Mouse (Mus musculus): ENCODE results near the gene Fbxo10.
"Not testable (repeated sequence)": the region's sequence is repeated elsewhere in the genome, so short reads cannot be mapped to it uniquely, and the experiment has no call there.

The Fbxo10 gene
- long read RNA-seq, experiment 1, full-length matches to known transcripts = 2 of 2 reads
- long read RNA-seq, experiment 1, partial matches to known transcripts = 0 of 2 reads
- long read RNA-seq, experiment 1, other reads (novel, unspliced or antisense) = 0 of 2 reads
- long read RNA-seq, experiment 2, full-length matches to known transcripts = 1 of 4 reads
- long read RNA-seq, experiment 2, partial matches to known transcripts = 1 of 4 reads
- long read RNA-seq, experiment 2, other reads (novel, unspliced or antisense) = 2 of 4 reads

DNA sequence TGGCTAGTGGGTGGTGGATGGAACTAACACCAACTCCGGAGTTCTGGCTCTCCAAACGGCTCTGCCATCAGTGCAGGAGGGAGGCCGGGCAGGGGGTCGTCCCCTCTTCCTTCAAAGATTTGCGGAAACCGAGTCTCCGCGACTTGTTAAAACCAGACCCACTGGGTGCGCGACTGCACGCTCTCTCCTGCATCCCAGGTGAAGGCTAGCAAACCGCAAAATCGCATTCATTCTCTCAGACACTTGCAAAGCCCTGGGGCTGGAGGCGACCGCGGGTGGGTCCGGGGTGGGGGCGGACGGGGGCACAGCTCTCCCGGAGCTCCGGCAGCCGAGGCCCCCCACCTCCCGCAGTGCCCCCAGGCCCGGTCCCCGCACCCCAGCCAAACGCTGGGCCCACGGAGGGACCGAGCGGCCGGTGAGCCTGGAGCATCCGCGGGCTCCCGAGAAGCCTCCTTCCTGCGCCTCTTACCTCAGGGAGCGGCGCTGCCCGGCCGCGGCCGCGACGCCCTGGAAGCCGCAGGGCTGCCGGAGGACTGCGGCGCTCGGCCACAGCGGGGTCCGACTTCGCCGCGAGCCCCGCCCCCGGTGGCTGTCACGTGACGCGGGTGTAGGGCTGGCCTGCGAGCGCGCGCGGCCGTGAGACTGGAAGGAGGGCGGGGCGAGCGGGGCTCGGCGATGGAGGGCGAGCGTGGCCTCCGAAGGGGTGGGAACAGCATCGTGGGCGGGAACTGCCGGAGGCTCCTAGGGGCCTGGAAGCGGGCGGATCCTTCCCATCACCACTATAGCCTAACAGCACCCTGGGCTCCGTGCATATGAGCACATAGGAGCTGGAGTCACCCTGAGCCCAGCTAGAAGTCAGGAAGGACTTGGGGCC lies at the start of gene Fbxo10:
TSS of gene Fbxo10 (minus strand) at position 584 of the 874 bp plus-strand sequence.
- intact Hi-C loops (cut with DNase I) = loop anchor here (5.0 kb wide), 1 partner anchor 42 kb away; no protein-coding TSS in a partner anchor

DNA sequence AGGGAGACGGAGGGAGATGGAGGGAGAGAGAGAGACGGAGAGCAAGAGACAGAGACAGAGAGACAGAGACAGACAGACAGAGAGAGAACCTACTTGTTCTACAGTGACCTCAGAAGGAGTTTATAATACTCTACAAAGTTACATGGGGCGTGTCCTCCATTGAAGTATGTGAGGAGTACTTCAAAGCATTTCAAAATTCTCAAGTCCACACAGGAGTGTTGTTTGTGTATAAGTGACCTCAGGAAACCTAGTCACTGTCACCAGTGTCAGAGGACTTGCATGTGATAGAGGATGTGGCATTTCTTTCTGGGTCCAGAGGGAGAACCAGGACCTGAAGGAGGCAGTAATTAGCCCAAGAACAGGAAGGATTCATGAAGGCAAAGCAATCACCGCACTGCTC lies 46.6 kb upstream of the Fbxo10 start:
- intact Hi-C loops (cut with DNase I) = no loop called here

DNA sequence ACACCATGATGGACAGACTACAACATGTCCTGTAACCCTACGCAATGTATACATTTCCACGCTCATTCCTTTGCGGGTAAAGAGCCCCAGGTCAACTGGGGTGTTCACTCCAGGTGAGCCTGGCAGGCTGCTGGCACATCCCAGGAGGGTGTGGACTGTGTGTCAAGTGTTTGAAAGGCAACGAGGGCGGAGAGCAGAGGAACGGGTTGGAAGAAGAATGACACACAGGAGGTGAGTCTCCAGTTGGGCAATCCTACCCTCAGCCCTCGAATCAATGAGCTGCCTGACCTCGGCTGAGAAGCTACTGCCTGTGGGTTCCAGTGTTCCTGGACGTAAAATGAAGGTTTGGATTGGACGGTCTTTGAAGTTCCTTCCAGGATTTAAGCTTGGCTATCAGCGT lies 36.9 kb upstream of the Fbxo10 start:
- intact Hi-C loops (cut with DNase I) = no loop called here

DNA sequence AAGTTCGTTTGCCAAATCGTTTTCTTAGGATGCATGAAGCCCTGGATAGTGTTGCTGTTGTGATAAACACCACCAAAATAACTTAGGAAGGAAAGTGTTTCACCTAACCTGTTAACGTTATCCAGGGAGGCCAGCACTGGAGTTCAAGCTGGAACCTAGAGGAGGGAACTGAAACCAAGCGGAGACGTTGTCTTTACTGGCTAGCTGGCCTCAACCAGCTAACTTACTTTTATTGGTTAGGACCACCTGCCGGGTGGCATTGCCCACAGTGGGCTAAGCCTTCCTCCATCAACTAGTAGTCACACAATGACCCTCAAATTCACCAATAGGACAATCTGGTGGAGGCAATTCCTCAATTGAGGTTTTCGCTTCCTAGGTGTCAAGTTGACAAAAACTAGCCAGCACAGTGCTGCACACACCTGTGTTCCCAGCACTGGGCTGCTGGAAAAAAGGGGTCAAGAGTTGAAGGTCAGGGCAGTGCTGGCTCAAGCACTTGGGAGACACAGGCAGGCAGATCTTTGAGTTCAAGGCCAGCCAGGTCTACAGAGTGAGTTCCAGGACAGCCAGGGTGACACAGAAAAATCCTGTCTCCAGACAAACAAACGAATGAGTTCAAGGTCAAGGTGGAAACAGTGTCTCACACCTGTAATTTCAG lies 24.2 kb upstream of the Fbxo10 start:
- intact Hi-C loops (cut with DNase I) = loop anchor here (10.0 kb wide), 1 partner anchor 94 kb away; the partner anchor contains the start of genes Polr1e and Zbtb5

DNA sequence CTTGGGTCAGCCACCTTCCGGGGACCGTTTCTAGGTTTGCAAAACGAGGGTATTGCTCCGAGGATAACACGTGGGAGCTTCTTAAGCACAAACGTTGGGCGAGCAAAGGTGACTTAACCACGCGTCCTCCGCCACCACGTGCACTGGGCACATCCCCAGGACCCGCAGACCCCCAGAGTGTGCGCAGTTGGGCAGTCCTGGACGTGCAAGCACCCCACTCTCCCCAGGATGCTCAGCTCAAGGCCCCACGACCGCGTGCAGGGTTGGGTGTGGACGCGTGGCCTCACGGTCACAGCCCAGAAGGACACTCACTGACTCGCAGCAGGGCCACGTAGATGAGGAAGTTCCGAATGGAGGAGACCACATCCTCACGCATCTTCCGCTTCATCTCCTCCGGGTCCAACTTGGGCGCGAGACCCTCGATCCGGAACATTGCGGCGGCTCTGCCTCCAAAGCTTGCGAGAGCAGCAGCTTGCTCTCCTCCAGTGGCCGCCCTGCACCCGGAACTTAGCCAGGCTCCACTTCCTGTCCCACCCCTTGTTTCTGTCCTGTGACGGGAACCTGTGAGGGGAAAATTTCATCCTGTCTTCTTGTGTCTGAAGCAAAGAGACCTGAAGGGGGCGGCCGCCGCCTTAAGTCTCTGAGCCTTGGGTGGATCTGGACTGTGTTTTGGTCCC lies 23.3 kb upstream of the Fbxo10 start, which contains the start of gene Tomm5:
TSS of gene Tomm5 (minus strand) at position 514 of the 677 bp plus-strand sequence.
- intact Hi-C loops (cut with DNase I) = loop anchor here (10.0 kb wide), 1 partner anchor 93 kb away; the partner anchor contains the start of genes Polr1e and Zbtb5

DNA sequence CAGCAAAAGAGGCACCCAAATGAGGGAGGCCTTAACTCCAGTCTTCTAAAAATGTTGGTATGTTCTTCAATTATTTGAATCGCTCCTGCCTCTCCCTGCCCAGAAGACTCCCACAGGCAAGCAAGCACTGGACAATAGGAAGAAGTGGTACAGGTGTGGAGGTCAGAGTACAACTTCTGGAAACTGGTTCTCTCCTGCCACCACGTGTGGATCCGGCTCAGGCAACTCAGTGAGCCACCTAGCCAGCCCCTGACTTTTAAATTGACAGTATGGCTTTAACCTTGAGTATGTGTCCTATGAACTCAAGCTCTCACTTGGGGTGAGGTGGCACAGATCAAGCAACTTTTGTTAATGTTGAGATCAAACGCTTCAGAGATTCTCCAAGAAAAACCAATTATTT lies 22.7 kb upstream of the Fbxo10 start:
- intact Hi-C loops (cut with DNase I) = loop anchor here (10.0 kb wide), 1 partner anchor 92 kb away; the partner anchor contains the start of genes Polr1e and Zbtb5

DNA sequence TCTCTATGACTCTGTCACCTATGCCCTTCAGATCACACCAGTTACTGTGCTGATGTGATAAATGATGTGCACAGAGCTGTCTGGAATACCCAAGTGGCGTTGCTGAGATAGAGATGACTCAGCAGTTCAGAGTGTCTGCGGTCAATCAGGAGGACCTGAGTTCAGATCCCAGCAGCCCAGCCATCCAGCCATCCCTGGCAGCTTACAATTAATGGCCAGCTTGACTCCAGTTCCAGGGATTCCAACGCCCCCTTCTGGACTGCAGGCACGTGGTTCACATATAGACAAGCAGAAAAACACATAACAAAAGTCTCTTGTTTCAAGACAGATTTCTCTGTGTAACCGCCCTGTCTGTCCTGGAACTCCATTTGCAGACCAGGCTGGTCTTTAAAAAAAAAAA lies 22.0 kb upstream of the Fbxo10 start:
- intact Hi-C loops (cut with DNase I) = loop anchor here (10.0 kb wide), 1 partner anchor 92 kb away; the partner anchor contains the start of genes Polr1e and Zbtb5

DNA sequence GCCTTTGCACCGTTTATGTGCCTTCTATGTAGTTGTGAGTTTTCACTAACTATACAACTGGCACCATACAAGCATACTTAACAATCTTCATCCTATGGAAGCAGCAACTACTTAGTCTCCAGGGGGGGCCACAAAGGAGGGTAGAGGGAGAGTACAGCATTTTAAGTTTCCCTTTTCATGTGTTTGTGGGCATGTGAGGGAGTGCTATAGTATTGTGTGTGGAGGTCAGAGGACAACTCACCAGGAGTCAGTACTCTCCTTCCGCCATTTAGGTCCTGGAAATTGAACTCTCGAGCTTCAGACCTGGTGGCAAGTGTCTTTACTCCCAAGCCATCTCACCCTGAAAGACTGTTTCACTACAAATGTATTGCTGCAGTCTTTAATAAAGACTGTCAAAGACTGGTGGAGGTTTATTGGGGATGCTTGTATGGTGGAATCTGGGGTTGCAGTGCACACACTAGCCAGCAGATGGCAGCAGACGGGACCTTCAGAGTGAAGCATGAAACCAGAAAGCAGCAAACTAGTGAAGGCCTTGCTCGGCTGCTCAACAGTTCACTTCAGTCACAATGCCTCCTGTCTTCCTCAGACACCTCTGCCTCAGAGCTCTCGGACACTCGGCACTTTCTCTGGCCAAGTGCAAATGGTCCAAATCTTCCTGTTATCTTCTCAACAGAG lies 12.9 kb upstream of the Fbxo10 start:
- intact Hi-C loops (cut with DNase I) = no loop called here

DNA sequence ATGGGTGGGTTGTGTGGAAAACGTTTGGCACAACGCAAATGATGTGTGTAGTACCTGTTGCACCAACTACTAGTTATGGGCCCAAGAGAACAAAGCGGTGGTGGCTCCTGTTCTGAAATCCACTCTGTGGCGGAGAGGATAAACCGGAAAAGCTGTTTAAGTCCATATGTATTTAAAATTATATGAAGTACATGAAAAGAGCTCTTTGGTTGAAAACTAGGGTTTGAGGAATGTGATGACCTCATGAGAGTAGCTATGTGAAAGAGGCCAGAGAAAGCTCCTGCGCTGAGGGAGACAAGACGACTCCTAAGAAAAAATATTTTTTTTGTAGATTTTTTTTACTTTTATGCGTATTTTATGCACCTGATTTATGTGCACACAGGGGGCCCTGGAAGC lies 489 bp upstream of the Fbxo10 start:
- intact Hi-C loops (cut with DNase I) = loop anchor here (5.0 kb wide), 1 partner anchor 43 kb away; no protein-coding TSS in a partner anchor

DNA sequence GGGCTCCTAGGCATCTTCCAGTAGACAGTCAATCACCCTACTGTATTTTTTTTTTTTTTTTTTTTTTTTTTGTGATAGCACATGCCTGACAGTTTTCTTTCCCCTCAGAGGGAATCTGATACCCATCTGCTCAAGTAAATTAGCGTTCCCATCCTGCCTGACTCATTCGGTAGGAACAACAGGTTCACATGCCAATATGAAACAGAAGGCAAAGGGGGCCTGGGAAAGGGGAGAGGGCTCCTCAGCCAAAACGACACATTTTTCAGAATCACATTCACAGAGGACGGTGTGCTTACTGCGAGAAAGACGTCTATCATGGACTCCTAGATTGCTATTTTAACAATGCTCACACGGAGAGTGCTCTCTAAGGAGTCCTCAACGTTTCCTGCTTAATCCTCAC lies 917 bp downstream of the Fbxo10 start:
- intact Hi-C loops (cut with DNase I) = loop anchor here (5.0 kb wide), 1 partner anchor 41 kb away; no protein-coding TSS in a partner anchor

DNA sequence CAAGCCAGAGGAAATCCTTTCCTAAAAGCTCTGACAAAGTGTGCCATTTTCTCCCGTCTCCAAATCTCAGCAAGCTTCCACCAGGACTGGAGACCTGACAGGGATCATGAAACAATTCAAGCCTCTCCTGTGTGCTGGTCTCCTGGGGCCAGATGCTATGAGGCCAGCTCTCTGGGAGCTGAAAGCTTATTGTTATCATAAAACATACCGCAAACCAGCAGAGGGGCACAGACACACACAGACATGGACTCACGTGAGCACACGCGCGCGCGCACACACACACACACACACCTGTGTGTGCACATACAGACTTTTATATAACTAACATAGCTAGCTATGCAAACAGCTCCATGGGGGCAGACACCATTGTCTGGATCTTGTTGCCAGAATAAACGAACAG lies 1.5 kb downstream of the Fbxo10 start:
- intact Hi-C loops (cut with DNase I) = loop anchor here (5.0 kb wide), 1 partner anchor 41 kb away; no protein-coding TSS in a partner anchor

DNA sequence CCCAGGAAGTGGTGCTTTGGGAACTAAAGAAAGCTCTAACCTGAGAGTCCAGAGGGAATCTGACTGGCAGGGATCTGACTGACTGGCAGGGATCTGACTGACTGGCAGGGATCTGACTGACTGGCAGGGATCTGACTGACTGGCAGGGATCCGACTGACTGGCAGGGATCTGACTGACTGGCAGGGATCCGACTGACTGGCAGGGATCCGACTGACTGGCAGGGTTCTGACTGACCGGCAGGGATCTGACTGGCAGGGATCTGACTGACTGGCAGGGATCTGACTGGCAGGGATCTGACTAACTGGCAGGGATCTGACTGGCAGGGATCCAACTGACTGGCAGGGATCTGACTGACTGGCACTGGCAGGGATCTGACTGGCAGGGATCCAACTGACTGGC lies 3.4 kb downstream of the Fbxo10 start:
- intact Hi-C loops (cut with DNase I) = loop anchor here (5.0 kb wide), 1 partner anchor 39 kb away; no protein-coding TSS in a partner anchor

DNA sequence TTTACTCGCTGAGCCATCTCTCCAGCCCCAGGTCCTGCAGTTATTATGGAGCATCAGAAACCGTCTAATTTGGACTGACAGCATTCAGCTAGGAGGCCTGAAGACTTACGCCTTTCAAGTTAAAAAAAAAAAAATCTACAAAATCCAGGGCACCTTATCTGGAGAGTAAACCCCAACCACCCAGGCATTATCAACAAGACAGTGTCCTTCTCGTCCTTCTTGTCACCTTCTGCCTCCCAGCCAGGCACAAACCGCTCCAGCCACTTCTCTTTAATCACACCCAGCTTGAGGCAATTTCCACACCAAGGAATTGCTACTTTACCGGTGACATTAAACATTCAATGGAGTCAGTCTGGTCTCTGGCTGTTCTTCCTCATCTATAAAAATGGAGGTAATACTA lies 10.9 kb downstream of the Fbxo10 start:
- intact Hi-C loops (cut with DNase I) = no loop called here

DNA sequence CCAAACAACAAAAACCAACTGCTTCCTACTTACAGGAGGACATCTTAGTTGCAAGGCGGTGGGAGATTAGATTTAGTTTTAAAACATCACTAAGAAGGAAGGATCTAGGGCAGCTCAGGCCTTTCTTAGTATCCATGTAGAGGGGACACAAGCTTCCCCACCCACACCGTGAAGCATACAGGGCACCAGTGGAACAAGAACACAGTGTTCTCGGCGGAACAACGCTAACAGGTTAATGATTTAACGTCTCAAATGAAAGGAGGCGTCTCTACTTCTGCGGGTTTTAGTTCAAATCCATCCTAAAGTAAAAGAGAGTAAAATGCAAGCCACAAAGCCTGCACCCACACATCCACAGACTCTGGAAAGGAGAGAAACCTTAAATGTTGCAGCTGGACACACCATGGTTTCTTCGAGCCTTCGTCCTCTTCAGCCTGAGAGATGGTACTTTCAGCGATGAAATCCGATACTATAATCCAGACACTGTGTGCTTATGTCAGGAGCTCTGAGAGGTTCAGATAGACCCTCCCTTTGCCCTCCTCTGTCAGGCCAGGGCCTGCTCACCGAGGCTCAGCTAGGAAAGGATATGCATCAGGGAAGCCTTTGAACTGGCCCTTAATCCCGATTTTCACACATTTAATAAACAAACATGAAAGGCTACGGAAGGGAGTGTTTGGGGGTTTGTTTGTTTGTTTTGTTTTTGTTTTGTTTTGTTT lies 12.0 kb downstream of the Fbxo10 start:
- intact Hi-C loops (cut with DNase I) = no loop called here

DNA sequence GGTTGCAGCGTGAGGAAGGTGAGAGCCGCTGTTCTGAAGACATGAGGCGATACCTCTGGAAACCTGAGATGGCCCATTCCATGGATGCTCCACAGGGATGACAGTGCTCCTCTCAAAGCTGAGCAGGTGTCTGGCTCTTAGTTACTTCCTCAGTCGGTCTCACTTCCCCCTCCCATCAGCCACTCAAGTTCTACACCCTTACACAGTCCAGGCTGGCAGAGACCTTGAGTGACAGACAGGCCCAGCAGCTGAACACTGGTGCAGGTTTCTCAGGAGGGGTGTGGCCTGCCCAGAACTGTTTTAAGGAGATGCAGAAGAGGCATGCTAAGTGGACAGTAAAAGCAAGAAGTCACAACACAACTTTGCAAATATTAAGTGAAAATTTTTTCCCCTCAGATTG lies 16.7 kb downstream of the Fbxo10 start:
- intact Hi-C loops (cut with DNase I) = no loop called here

DNA sequence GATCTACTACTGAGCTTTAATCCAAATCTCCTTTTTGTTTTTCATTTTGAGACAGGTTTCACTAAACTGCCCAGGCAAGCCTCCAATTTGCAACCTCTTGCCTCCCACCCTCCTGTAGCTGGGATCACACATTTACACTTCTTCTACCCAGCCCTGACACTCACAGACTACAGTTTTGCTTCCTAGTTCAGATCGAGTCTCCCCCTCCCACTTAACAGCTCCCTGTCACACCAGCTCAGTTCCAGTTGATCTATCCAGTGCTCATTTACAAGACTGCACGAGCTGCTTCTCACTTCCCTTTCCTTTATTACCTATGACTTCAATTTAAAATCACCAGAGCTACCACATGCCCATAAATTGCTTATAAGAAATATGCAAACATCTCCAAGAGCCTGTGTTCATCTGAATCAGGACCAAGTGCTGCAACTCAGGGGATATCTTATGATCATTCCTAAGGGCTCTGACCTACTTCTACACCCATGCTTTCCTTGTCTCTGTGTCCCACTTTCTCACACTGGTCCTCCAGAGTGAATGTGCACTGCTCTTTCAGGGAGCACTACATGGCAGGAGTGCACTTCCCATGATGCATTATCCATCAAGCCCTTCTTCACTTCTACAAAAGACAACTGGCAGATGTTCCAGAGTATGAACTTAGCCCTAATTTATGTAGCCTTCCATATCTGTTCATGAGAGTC lies 18.2 kb downstream of the Fbxo10 start:
- intact Hi-C loops (cut with DNase I) = no loop called here

DNA sequence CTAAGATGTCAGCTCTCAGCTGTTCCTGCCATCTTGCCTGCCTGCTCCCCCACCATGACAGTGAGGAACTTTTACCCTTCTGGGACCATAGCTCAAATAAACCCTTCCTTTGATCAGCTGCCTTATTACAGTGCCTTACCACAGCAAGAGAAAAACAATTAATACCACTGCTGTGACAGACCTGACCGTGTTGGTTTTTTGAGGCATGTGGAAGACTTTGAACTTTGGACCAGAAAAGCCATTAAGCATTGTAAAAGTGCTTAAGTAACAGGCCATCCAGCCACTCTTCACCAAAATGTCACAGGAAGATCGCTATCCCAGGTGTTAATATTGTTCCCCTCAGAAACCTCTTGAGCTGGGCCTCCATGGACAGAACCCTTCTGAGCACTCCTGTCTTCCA lies 19.8 kb downstream of the Fbxo10 start:
- intact Hi-C loops (cut with DNase I) = no loop called here

DNA sequence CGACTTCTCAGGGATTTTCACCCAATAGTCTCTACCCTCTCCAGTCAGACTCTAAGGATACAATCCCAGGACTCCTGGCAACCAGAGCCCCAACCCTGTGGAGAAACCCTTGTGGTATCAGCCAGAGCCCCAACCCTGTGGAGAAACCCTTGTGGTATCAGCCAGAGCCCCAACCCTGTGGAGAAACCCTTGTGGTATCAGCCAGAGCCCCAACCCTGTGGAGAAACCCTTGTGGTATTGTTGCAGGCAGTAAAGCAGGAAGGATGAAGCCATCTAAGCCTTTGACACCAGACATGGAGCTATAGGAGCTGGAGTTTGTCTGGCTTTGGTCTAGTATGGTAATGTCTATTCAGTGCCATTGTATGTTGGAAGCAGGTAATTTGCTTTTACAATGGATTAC lies 20.6 kb downstream of the Fbxo10 start:
- intact Hi-C loops (cut with DNase I) = not testable (repeated sequence)

DNA sequence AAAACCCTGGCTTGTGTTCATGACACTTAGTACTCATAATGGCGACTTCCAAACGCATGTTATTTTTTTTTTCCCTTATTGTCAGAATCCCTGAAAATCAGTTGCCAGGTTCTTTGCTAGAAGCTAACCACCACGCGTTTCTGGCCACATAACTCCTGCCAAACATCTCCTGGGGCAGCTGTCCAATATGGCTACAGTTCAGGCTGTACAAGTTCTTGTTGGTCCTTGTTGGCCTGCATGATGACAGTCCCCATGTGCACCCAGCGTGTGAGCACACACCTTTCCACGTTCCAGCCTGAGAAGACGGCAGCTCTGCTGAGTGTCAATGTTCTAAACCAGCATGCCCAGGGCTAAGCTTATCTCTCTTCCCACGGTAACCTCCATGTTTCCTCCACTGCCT lies 29.0 kb downstream of the Fbxo10 start:
- intact Hi-C loops (cut with DNase I) = no loop called here

Measured in adrenal gland (tissue).